Mouse (Mus musculus): ENCODE results near the gene Wdfy3. TPM values are rescaled to one million over a fixed set of nuclear protein-coding genes. Genes with fewer than 3 reads are reported as not detected.
"Not testable (repeated sequence)": the region's sequence is repeated elsewhere in the genome, so short reads cannot be mapped to it uniquely, and the experiment has no call there.

Wdfy3 gene
- polyA plus RNA-seq, 1 experiment from 2014 or later, result 27.7 TPM

DNA sequence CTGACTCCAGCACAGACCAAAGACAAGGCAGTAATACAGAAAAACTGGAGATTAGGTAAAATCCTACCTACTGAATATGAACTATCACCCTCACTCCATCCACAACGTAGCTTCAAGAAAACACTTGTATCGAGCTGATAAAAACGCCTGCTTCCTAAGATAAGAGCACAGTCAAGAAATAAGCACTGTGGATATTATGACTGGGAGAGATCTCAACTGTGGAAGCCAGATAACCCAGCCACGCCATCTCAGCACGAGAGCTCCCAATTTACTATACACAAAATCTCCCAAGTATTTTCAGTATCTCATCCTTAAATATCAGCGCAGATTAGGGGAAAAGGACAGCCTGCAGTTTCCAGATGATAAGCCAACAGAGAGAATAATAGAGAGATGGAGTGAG is 90.1 kb downstream of the Wdfy3 start:
- no peak overlapping the region for H3K9ac ChIP-seq (ENCODE audit: low read depth, low read length)
- no peak overlapping the region for H3K27ac ChIP-seq (ENCODE audit: low read depth, low read length)
- no peak for ATAC-seq (ENCODE audit: low FRiP score, low TSS enrichment)
- no peaks in the 10 kb centered on the region for H3K9me3 ChIP-seq (ENCODE audit: control insufficient read depth, low read length)
- no peak overlapping the region for H3K4me2 ChIP-seq (replicated peaks; ENCODE audit: low read depth, low read length)
- WGBS, result 92% methylated on average over 6 of the region's 6 CpGs
- peaks cover 19% of the 10 kb centered on the region; the same call in 1 of the 2 replicates for H3K36me3 ChIP-seq (ENCODE audit: control insufficient read depth, insufficient read depth, low read length)
- H3K4me1 ChIP-seq (ENCODE audit: control insufficient read depth, insufficient read depth, low read length), result no peaks in the 10 kb centered on the region
- no peak overlapping the region for H3K4me3 ChIP-seq (ENCODE audit: low read length)
- no peaks in the 10 kb centered on the region for H3K27me3 ChIP-seq (ENCODE audit: control insufficient read depth, insufficient read depth, low read length)

DNA sequence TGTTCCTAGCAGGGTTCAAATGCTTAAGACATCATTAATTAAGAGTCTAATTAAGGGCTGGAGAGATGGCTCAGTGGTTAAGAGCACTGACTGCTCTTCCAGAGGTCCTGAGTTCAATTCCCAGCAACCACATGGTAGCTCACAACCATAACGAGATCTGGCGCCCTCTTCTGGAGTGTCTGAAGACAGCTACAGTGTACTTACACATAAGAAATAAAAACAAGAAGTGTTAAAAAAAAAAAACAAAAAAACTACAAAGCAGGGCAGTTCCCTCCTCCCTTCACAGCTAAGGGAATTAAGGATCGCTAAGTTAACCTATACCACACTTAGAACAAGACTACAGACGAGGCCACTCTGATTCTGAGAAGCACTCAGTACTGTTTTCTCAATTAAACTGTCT is 97.1 kb downstream of the Wdfy3 start:
- peaks cover 26% of the 10 kb centered on the region for H3K4me1 ChIP-seq (ENCODE audit: control insufficient read depth, insufficient read depth, low read length)
- not testable (repeated sequence) for H3K9me3 ChIP-seq (ENCODE audit: control insufficient read depth, low read length); H3K4me3 ChIP-seq (ENCODE audit: low read length); H3K36me3 ChIP-seq (ENCODE audit: control insufficient read depth, insufficient read depth, low read length); ATAC-seq (ENCODE audit: low FRiP score, low TSS enrichment); H3K4me2 ChIP-seq (replicated peaks; ENCODE audit: low read depth, low read length); H3K27me3 ChIP-seq (ENCODE audit: control insufficient read depth, insufficient read depth, low read length); H3K9ac ChIP-seq (ENCODE audit: low read depth, low read length); H3K27ac ChIP-seq (ENCODE audit: low read depth, low read length)
- 76% methylated on average over 4 of the region's 4 CpGs for WGBS

DNA sequence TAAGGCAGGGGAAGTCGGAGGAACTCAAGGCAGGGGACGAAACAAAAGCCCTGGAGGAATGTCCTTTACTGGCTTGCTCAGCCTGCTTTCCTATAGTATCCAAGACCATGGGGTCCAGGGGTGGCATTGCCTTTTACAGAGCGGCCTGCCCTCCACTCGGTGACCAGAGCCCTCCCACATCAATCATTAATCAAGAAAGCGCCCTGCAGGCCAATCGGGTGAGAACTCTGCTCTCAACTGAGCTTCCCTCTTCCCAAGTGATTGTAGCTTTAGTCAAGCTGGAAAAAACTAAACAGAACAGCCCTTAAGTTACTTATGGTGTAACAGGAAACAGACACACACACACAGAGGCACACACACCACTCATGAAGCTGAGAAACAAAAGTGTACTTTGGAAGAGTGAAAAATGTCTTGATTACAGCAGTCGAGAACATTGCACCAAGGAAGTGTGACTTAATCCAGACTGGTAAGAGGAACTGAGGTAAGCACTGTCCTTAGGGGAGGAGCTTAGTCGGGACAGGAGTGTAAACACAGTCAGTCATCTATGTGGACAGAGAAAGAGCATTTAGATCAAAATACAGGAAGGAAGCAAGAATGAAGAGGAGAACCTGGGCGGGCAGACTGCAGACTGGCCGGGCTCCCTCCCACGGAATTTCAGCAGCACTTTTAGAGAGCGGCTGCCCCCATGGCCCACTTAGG is 101.4 kb downstream of the Wdfy3 start:
- Histone ChIP-seq H3K4me3 (ENCODE audit: low read length) (no peak overlapping the region), H3K9me3 (ENCODE audit: control insufficient read depth, low read length) (no peaks in the 10 kb centered on the region), H3K9ac (ENCODE audit: low read depth, low read length) (no peak overlapping the region), H3K36me3 (ENCODE audit: control insufficient read depth, insufficient read depth, low read length) (peaks cover 4% of the 10 kb centered on the region; the same call in 1 of the 2 replicates), H3K27ac (ENCODE audit: low read depth, low read length) (peak overlapping the region; percentile 88), H3K4me2 (replicated peaks; ENCODE audit: low read depth, low read length) (0 out of 2 replicates have a peak overlapping the region, but pooled peaks have one; percentile 19), H3K27me3 (ENCODE audit: control insufficient read depth, insufficient read depth, low read length) (no peaks in the 10 kb centered on the region), H3K4me1 (ENCODE audit: control insufficient read depth, insufficient read depth, low read length) (peaks cover 26% of the 10 kb centered on the region)
- WGBS, result 15% methylated on average over 12 of the region's 12 CpGs
- ATAC-seq (ENCODE audit: low FRiP score, low TSS enrichment), result peak; percentile 80

DNA sequence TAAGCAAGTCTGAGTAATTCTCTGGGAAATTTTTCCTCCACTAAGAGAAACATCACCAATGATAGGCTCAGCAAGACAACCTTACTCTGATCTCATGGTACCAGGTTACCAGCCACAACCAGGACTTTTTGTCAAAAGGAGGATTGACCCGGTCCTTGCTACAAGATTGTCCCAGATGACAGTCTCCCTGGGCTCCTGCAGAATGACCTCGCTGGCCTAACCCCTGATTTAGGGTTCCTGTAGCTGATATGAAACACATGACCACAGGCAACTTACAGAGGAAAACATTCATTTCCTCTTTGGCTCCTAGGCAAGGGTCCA is 101.9 kb downstream of the Wdfy3 start:
- Histone ChIP-seq H3K4me2 (replicated peaks; ENCODE audit: low read depth, low read length) (no peak overlapping the region), H3K9ac (ENCODE audit: low read depth, low read length) (no peak overlapping the region), H3K4me1 (ENCODE audit: control insufficient read depth, insufficient read depth, low read length) (peaks cover 26% of the 10 kb centered on the region), H3K36me3 (ENCODE audit: control insufficient read depth, insufficient read depth, low read length) (peaks cover 4% of the 10 kb centered on the region; the same call in 1 of the 2 replicates), H3K27me3 (ENCODE audit: control insufficient read depth, insufficient read depth, low read length) (no peaks in the 10 kb centered on the region), H3K9me3 (ENCODE audit: control insufficient read depth, low read length) (no peaks in the 10 kb centered on the region), H3K27ac (ENCODE audit: low read depth, low read length) (peak overlapping the region; percentile 88), H3K4me3 (ENCODE audit: low read length) (no peak overlapping the region)
- no peak; the same call in none of the 2 replicates for ATAC-seq (ENCODE audit: low FRiP score, low TSS enrichment)
- 38% methylated on average over 2 of the region's 2 CpGs for WGBS

DNA sequence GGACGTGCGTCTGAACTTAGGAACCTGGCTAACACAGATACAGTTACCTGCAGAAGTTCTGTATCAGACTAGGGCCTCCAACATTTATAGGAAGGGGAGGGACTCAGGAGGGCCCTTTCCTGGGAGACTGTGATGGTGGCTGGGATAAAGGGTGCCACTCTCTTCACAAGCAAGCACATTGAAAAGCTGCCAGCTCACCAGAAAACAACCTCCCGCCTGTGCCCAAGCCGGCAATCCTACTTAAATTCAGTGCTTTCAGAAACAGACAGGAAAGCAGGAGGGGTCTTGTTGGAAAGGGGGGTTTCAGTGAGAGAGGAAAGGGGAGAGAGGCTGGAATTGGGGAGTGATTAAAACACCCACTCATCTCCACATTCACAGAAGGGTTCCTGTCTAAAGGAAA is 106.9 kb downstream of the Wdfy3 start:
- no peak for ATAC-seq (ENCODE audit: low FRiP score, low TSS enrichment)
- no peak overlapping the region for H3K27ac ChIP-seq (ENCODE audit: low read depth, low read length)
- H3K4me1 ChIP-seq (ENCODE audit: control insufficient read depth, insufficient read depth, low read length), result peaks cover under 1% of the 10 kb centered on the region; the same call in 1 of the 2 replicates
- H3K9ac ChIP-seq (ENCODE audit: low read depth, low read length), result no peak overlapping the region
- no peak overlapping the region for H3K4me3 ChIP-seq (ENCODE audit: low read length)
- H3K27me3 ChIP-seq (ENCODE audit: control insufficient read depth, insufficient read depth, low read length), result no peaks in the 10 kb centered on the region
- peaks cover 31% of the 10 kb centered on the region; the same call in 1 of the 2 replicates for H3K36me3 ChIP-seq (ENCODE audit: control insufficient read depth, insufficient read depth, low read length)
- H3K9me3 ChIP-seq (ENCODE audit: control insufficient read depth, low read length), result no peaks in the 10 kb centered on the region
- 78% methylated on average over 4 of the region's 4 CpGs for WGBS
- H3K4me2 ChIP-seq (replicated peaks; ENCODE audit: low read depth, low read length), result no peak overlapping the region

DNA sequence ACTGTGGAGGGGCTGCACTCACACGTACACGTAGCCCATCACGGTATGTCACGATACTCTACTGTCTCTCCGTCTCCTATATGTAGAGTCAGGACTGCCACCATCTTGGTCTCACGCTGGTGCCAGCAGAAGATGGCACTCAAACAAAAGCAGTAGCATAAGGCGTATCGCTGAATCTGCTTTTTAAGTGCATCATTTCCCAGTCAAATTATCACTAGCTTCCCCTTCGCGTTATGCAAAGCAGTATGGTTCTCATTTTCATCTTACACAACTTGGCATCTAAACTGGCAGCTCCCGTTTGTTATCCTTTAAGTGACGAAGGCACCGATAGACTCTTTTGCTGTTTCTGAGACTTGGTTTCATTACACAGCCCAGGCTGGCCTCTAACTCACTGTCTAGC is 110.4 kb downstream of the Wdfy3 start:
- no peak overlapping the region for H3K4me2 ChIP-seq (replicated peaks; ENCODE audit: low read depth, low read length)
- H3K9ac ChIP-seq (ENCODE audit: low read depth, low read length), result no peak overlapping the region
- no peak overlapping the region for H3K27ac ChIP-seq (ENCODE audit: low read depth, low read length)
- peaks cover 45% of the 10 kb centered on the region; the same call in 1 of the 2 replicates for H3K36me3 ChIP-seq (ENCODE audit: control insufficient read depth, insufficient read depth, low read length)
- 95% methylated on average over 13 of the region's 13 CpGs for WGBS
- ATAC-seq (ENCODE audit: low FRiP score, low TSS enrichment), result no peak
- H3K27me3 ChIP-seq (ENCODE audit: control insufficient read depth, insufficient read depth, low read length), result no peaks in the 10 kb centered on the region
- H3K9me3 ChIP-seq (ENCODE audit: control insufficient read depth, low read length), result no peaks in the 10 kb centered on the region
- H3K4me3 ChIP-seq (ENCODE audit: low read length), result no peak overlapping the region
- peaks cover 3% of the 10 kb centered on the region; the same call in 1 of the 2 replicates for H3K4me1 ChIP-seq (ENCODE audit: control insufficient read depth, insufficient read depth, low read length)

DNA sequence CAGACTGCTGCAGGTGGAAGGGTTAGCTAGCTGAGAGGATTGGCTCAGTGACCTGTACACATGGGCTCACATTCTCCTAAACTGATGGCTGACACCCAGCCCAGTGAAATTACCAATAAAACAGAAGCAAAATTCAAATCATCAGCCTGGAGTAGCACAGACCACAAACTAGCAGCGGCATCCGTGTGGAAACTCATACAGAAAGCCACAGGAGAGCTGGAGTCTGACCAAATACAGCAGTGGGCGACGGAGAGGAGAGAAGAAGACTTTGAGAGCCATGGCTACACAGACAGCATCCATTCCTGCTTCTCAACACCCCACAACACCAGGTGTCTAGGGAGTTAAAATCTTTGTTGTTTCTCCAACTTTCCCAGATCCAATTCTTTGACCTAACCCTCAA is 110.8 kb downstream of the Wdfy3 start:
- peaks cover 45% of the 10 kb centered on the region; the same call in 1 of the 2 replicates for H3K36me3 ChIP-seq (ENCODE audit: control insufficient read depth, insufficient read depth, low read length)
- H3K27ac ChIP-seq (ENCODE audit: low read depth, low read length), result no peak overlapping the region
- H3K27me3 ChIP-seq (ENCODE audit: control insufficient read depth, insufficient read depth, low read length), result no peaks in the 10 kb centered on the region
- no peak overlapping the region for H3K4me3 ChIP-seq (ENCODE audit: low read length)
- H3K9ac ChIP-seq (ENCODE audit: low read depth, low read length), result no peak overlapping the region
- WGBS, result 95% methylated on average over 4 of the region's 4 CpGs
- no peak overlapping the region for H3K4me2 ChIP-seq (replicated peaks; ENCODE audit: low read depth, low read length)
- no peaks in the 10 kb centered on the region for H3K9me3 ChIP-seq (ENCODE audit: control insufficient read depth, low read length)
- no peak for ATAC-seq (ENCODE audit: low FRiP score, low TSS enrichment)
- H3K4me1 ChIP-seq (ENCODE audit: control insufficient read depth, insufficient read depth, low read length), result peaks cover 3% of the 10 kb centered on the region; the same call in 1 of the 2 replicates

DNA sequence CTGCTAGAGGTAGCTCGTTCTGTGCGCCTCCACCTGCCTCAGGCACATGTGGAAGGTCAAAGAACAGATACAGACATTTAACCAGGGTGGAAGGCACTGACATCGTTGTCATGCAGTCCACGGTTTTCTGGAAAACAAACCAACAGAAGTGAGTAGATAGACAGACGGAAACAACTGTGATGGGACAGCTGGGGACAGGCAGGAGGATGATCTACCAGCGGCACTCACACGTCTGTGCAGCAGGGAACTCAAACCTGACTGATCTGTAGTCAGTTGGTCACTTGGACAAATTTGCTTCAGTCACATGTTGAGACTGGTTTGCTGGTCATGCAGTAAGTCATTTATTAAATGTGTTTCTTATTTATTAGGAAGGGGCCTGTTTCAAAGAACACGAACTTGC is 112.3 kb downstream of the Wdfy3 start:
- peaks cover 51% of the 10 kb centered on the region; the same call in 1 of the 2 replicates for H3K36me3 ChIP-seq (ENCODE audit: control insufficient read depth, insufficient read depth, low read length)
- H3K4me2 ChIP-seq (replicated peaks; ENCODE audit: low read depth, low read length), result no peak overlapping the region
- 91% methylated on average over 8 of the region's 8 CpGs for WGBS
- H3K4me1 ChIP-seq (ENCODE audit: control insufficient read depth, insufficient read depth, low read length), result peaks cover 3% of the 10 kb centered on the region; the same call in 1 of the 2 replicates
- ATAC-seq (ENCODE audit: low FRiP score, low TSS enrichment), result no peak
- no peaks in the 10 kb centered on the region for H3K9me3 ChIP-seq (ENCODE audit: control insufficient read depth, low read length)
- no peak overlapping the region for H3K9ac ChIP-seq (ENCODE audit: low read depth, low read length)
- no peaks in the 10 kb centered on the region for H3K27me3 ChIP-seq (ENCODE audit: control insufficient read depth, insufficient read depth, low read length)
- H3K27ac ChIP-seq (ENCODE audit: low read depth, low read length), result no peak overlapping the region
- no peak overlapping the region for H3K4me3 ChIP-seq (ENCODE audit: low read length)

All from kidney, embryonic 14.5 days (tissue).